Mouse (Mus musculus): Measurements from ENCODE around the gene Mta2. TPM values are rescaled to one million over a fixed set of nuclear protein-coding genes. Genes with fewer than 3 reads are reported as not detected.
"Not testable (repeated sequence)": the region's sequence is repeated elsewhere in the genome, so short reads cannot be mapped to it uniquely, and the experiment has no call there.

The Mta2 gene
- polyA plus RNA-seq (2014; fragmentation: Nextera tagmentation; extraction: Ambion mirVana) = 39.7 and 43.6 TPM in 2 replicates

DNA sequence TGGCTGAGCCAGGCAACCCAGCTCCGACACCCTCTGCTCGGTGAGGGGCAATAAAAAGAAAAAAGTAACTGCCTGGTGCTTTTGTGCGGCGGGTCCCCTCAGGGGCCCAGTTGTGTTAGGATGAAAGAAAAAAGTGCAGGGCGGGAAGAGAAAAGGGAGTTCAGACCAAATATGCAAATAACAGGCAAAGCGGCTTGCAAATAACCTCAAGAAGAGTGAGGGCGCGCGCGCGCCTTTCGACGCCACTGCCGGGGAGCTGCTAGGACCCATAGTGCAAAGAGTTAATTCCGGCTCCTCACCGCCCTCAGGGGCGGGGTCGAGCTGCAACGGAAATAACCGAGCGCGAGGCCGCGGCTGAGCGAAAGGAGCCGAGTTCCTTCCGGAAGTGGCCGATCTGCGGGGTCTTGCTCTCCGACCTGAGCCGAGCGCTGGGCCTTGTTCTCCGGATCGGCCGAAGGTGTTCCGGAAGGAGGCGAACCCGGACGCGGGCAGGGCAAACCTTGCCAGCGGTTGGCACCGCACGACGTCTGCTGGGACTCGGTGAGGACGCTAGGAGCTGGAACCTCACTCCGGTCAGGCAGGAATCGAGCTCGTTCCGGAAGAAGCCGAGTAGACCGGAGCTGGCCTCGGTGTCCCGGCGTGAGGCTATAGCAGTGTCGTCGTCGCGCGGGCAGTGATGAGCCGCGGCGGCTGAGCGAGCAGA is at the start of gene Mta2:
Mta2 (plus strand) TSS at position 361 of the 703 bp plus-strand sequence.
- peak within 1 kb of the TSS; percentile 61 for H3K4me2 ChIP-seq (ENCODE audit: low read depth, low read length)
- no peaks in the 10 kb centered on the region for H3K27me3 ChIP-seq (replicated peaks; ENCODE audit: control insufficient read depth, insufficient read depth, low read length)

DNA sequence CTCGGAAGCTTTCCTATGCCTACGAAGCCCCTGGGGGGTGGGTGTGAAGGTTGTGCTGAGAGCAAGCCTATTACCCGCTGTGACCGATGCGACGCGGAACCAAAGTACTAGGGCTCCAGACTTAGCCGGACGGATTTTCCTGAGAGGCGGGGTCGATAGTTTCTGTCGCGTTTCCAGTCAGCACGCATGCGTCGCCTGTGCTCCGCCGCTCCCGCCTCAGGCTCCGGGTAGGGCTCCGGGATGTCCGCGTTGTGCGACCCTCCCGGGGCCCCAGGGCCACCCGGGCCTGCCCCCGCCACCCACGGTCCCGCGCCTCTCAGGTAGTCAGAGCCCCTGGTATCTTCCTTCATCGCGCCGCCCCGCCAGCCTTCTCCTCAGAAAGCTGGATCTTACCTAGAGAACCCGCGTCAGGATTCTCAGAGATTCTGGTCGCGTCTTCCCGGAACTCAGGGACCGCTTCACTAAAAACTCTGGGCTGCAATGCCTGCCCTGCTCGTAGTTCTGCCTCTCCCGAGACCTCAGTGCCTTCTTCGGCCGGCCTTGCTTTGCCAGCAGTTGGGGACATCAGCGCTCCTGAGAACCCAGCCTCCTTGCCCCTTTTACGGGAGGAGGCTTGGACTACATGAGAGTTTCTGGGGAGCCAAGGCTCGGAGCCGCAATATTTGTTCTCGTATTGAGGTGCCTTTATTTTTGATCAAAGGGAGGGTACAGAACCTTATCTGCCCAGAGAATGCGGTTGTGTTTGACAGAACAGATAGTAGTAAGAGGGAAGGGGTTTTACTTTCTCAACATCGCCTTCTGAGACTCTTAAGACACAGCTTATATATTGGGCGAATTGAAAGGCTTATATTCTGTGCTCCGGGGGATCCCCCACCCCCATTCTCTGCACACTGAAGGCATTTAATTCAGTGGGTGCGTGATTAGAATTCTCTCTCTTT is 48.6 kb upstream of the Mta2 start, which contains the start of gene Ints5:
Ints5 (plus strand) TSS at position 177 of the 938 bp plus-strand sequence.
- peak; percentile 92 for DNase-seq (ENCODE audit: low spot score)
- Histone ChIP-seq H3K4me3 (ENCODE audit: low read depth, low read length) (peak within 1 kb of the TSS; percentile 64), H3K36me3 (ENCODE audit: control insufficient read depth, insufficient read depth, low read length) (peaks cover 31% of the 10 kb centered on the region), H3K27ac (replicated peaks; ENCODE audit: low read depth, low read length) (peak within 1 kb of the TSS; percentile 76), H3K27me3 (replicated peaks; ENCODE audit: control insufficient read depth, insufficient read depth, low read length) (no peaks in the 10 kb centered on the region), H3K9ac (ENCODE audit: low read depth, low read length) (peak within 1 kb of the TSS; percentile 93), H3K9me3 (ENCODE audit: control insufficient read depth, low read length) (no peaks in the 10 kb centered on the region), H3K4me2 (ENCODE audit: low read depth, low read length) (peak within 1 kb of the TSS; percentile 87), H3K4me1 (ENCODE audit: control insufficient read depth, insufficient read depth, low read length) (peaks cover 7% of the 10 kb centered on the region)
- peak; percentile 65 for ATAC-seq (ENCODE audit: low read depth)
- 3% methylated on average over 42 of the region's 54 CpGs for WGBS

More for the DNA sequence above, at the start of gene Mta2:
- peak within 1 kb of the TSS; percentile 99 for H3K9ac ChIP-seq (ENCODE audit: low read depth, low read length)
- under 1% methylated on average over 39 of the region's 64 CpGs for WGBS
- ATAC-seq (ENCODE audit: low read depth) (peak; percentile 95), DNase-seq (ENCODE audit: low spot score) (peak; percentile 98)
- peaks cover 65% of the 10 kb centered on the region for H3K36me3 ChIP-seq (ENCODE audit: control insufficient read depth, insufficient read depth, low read length)
- peak within 1 kb of the TSS; percentile 97 for H3K4me3 ChIP-seq (ENCODE audit: low read depth, low read length)
- peak within 1 kb of the TSS; percentile 98 for H3K27ac ChIP-seq (replicated peaks; ENCODE audit: low read depth, low read length)
- H3K9me3 ChIP-seq (ENCODE audit: control insufficient read depth, low read length) = no peaks in the 10 kb centered on the region
- H3K4me1 ChIP-seq (ENCODE audit: control insufficient read depth, insufficient read depth, low read length) = peaks cover 27% of the 10 kb centered on the region; the same call in 1 of the 2 replicates

DNA sequence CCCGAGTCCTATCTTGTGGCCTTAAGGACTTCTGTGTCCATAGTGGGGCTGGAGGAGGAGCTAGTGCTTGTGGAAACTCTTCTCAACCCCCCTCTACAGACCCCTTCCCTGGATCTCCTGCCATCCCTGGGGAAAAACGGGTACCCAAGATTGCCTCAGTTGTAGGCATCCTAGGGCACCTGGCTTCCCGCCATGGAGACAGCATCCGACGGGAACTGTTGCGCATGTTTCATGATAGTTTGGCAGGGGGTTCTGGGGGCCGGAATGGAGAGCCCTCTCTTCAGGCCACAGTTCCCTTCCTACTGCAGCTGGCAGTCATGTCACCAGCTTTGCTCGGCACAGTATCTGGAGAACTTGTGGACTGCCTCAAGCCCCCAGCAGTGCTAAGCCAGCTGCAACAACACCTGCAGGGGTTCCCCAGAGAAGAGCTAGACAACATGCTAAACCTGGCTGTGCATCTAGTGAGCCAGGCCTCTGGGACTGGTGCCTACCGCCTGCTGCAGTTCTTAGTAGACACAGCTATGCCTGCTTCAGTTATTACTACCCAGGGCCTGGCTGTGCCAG is 46.2 kb upstream of the Mta2 start:
- H3K9ac ChIP-seq (ENCODE audit: low read depth, low read length) = 0 out of 2 replicates have a peak overlapping the region, but pooled peaks have one; percentile 15
- H3K27ac ChIP-seq (replicated peaks; ENCODE audit: low read depth, low read length) = no peak overlapping the region
- no peak overlapping the region for H3K4me2 ChIP-seq (ENCODE audit: low read depth, low read length)
- WGBS = 87% methylated on average over 9 of the region's 9 CpGs
- no peaks in the 10 kb centered on the region for H3K27me3 ChIP-seq (replicated peaks; ENCODE audit: control insufficient read depth, insufficient read depth, low read length)
- H3K36me3 ChIP-seq (ENCODE audit: control insufficient read depth, insufficient read depth, low read length) = peaks cover 25% of the 10 kb centered on the region
- no peak overlapping the region for H3K4me3 ChIP-seq (ENCODE audit: low read depth, low read length)
- H3K9me3 ChIP-seq (ENCODE audit: control insufficient read depth, low read length) = no peaks in the 10 kb centered on the region
- ATAC-seq (ENCODE audit: low read depth) (no peak), DNase-seq (ENCODE audit: low spot score) (no peak)
- H3K4me1 ChIP-seq (ENCODE audit: control insufficient read depth, insufficient read depth, low read length) = peaks cover 16% of the 10 kb centered on the region

DNA sequence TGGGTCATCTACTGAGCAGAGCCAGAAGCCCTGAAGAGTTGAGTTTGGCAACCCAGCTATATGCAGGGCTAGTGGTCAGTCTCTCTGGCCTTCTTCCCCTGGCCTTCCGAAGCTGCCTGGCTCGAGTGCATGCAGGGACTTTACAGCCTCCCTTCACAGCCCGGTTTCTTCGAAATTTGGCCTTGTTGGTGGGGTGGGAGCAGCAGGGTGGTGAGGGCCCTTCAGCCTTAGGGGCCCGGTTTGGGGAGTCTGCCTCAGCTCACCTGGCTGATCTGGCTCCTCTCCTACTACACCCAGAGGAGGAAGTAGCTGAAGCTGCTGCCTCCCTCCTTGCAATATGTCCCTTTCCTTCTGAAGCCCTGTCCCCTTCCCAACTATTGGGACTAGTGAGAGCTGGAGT is 45.4 kb upstream of the Mta2 start:
- WGBS = 88% methylated on average over 5 of the region's 5 CpGs
- Histone ChIP-seq H3K4me1 (ENCODE audit: control insufficient read depth, insufficient read depth, low read length) (peaks cover 16% of the 10 kb centered on the region), H3K36me3 (ENCODE audit: control insufficient read depth, insufficient read depth, low read length) (peaks cover 21% of the 10 kb centered on the region), H3K9ac (ENCODE audit: low read depth, low read length) (0 out of 2 replicates have a peak overlapping the region, but pooled peaks have one; percentile 55)
- not testable (repeated sequence) for H3K9me3 ChIP-seq (ENCODE audit: control insufficient read depth, low read length); H3K27ac ChIP-seq (replicated peaks; ENCODE audit: low read depth, low read length); H3K4me2 ChIP-seq (ENCODE audit: low read depth, low read length); ATAC-seq (ENCODE audit: low read depth); H3K4me3 ChIP-seq (ENCODE audit: low read depth, low read length); DNase-seq (ENCODE audit: low spot score); H3K27me3 ChIP-seq (replicated peaks; ENCODE audit: control insufficient read depth, insufficient read depth, low read length)

DNA sequence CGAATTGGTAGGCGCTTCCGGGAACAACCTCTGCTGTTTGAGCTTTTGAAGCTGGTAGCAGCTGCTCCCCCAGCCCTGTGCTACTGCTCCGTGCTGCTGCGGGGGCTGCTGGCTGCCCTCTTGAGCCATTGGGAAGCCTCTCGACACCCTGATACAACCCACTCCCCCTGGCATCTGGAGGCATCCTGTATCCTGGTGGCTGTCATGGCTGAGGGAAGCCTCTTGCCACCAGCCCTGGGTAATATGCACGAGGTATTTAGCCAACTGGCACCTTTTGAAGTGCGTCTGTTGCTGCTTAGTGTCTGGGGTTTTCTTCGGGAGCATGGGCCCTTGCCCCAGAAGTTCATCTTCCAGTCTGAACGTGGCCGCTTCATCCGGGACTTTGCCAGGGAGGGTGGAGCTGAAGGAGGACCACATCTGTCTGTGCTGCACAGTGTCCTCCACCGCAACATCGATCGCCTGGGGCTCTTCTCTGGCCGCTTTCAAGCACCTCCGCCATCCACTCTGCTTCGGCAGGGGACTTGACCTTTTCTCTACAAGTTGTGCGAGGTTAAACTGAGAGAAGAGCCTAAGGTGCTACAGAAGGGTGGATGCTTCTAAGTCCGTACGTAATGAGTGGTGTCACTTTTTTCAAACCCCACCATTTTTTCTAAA is 44.3 kb upstream of the Mta2 start:
- Histone ChIP-seq H3K36me3 (ENCODE audit: control insufficient read depth, insufficient read depth, low read length) (peaks cover 26% of the 10 kb centered on the region), H3K9ac (ENCODE audit: low read depth, low read length) (peak overlapping the region; percentile 55), H3K4me2 (ENCODE audit: low read depth, low read length) (peak overlapping the region; percentile 58), H3K4me1 (ENCODE audit: control insufficient read depth, insufficient read depth, low read length) (peaks cover 16% of the 10 kb centered on the region), H3K27ac (replicated peaks; ENCODE audit: low read depth, low read length) (peak overlapping the region; percentile 88), H3K4me3 (ENCODE audit: low read depth, low read length) (peak overlapping the region; percentile 98)
- DNase-seq (ENCODE audit: low spot score) (peak; percentile 43), ATAC-seq (ENCODE audit: low read depth) (peak; percentile 32)
- not testable (repeated sequence) for H3K27me3 ChIP-seq (replicated peaks; ENCODE audit: control insufficient read depth, insufficient read depth, low read length); H3K9me3 ChIP-seq (ENCODE audit: control insufficient read depth, low read length)
- WGBS = 22% methylated on average over 20 of the region's 21 CpGs

DNA sequence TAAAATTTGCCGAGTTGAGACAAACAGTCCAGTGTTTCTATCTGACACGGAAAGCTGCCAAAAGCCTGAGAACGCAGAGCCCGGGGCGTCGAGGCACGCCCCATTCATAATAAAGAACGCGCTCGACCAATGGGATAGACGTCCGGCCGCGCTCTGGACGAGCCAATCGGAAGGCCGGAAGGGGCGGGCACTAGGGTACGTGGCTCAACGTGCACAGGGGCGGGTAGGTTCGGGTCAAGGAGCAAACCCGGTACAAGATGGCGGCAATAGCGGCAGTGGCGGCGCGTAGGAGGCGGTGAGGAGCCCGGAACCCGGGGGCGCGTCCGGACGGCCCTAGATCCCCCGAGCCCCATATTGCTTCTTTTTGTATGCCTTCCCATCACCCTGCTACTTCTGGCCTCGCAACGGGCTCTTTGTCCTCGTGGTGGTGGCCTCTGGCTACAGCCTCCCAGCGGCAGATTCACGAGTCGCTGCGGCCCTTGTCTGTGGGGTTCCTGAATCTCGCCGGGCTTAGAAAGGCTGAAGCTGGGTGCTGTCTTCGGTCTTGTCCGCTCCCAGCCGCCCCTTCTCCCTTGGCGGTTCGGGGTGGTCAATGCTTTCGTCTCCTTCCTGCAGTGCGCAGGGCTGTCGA is 43.7 kb upstream of the Mta2 start, which contains the start of gene Ganab:
Ganab (plus strand) TSS at position 207 of the 631 bp plus-strand sequence.
- peak; percentile 99 for DNase-seq (ENCODE audit: low spot score)
- Histone ChIP-seq H3K4me3 (ENCODE audit: low read depth, low read length) (peak within 1 kb of the TSS; percentile 98), H3K4me2 (ENCODE audit: low read depth, low read length) (peak within 1 kb of the TSS; percentile 90), H3K27me3 (replicated peaks; ENCODE audit: control insufficient read depth, insufficient read depth, low read length) (no peaks in the 10 kb centered on the region), H3K27ac (replicated peaks; ENCODE audit: low read depth, low read length) (peak within 1 kb of the TSS; percentile 88), H3K36me3 (ENCODE audit: control insufficient read depth, insufficient read depth, low read length) (peaks cover 31% of the 10 kb centered on the region), H3K4me1 (ENCODE audit: control insufficient read depth, insufficient read depth, low read length) (peaks cover 16% of the 10 kb centered on the region), H3K9ac (ENCODE audit: low read depth, low read length) (peak within 1 kb of the TSS; percentile 97), H3K9me3 (ENCODE audit: control insufficient read depth, low read length) (no peaks in the 10 kb centered on the region)
- WGBS = 0% methylated on average over 51 of the region's 53 CpGs
- peak; percentile 99 for ATAC-seq (ENCODE audit: low read depth)

DNA sequence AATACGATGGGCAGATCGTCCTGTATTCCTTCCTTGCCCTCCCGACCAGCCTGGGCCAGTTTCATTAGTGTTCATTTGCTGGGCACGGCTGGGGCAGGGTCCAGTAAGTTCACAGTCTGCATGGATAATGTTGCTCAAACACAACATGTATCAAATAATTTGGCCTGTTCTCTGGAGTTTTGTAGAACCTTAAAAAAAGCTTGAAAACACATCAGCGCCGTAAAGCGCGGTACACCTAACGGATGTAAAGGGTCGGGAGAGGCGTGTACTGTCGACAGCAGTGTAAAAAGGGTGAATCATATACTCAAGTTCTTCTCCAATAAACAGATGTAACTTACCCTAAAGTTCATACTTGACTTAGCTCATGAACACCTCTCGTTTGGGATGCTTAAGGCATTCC is 43.1 kb upstream of the Mta2 start:
- Histone ChIP-seq H3K4me3 (ENCODE audit: low read depth, low read length) (peak overlapping the region; percentile 98), H3K4me2 (ENCODE audit: low read depth, low read length) (peak overlapping the region; percentile 90), H3K9me3 (ENCODE audit: control insufficient read depth, low read length) (no peaks in the 10 kb centered on the region), H3K4me1 (ENCODE audit: control insufficient read depth, insufficient read depth, low read length) (peaks cover 16% of the 10 kb centered on the region), H3K9ac (ENCODE audit: low read depth, low read length) (peak overlapping the region; percentile 97), H3K36me3 (ENCODE audit: control insufficient read depth, insufficient read depth, low read length) (peaks cover 37% of the 10 kb centered on the region), H3K27ac (replicated peaks; ENCODE audit: low read depth, low read length) (peak overlapping the region; percentile 88), H3K27me3 (replicated peaks; ENCODE audit: control insufficient read depth, insufficient read depth, low read length) (no peaks in the 10 kb centered on the region)
- no peak for ATAC-seq (ENCODE audit: low read depth)
- peak; percentile 4 for DNase-seq (ENCODE audit: low spot score)
- WGBS = 8% methylated on average over 13 of the region's 13 CpGs

Measured in embryonic facial prominence, embryonic 14.5 days (tissue).